Mouse (Mus musculus) T-helper 2 cell (primary cell): ENCODE measurements around the gene Klra10.
"Not testable (repeated sequence)": the region's sequence is repeated elsewhere in the genome, so short reads cannot be mapped to it uniquely, and the experiment has no call there.

ENCODE experiments used
- in situ Hi-C: fragments of 300-600 bp; cut with MboI, MseI; formaldehyde crosslinking; loops from one replicate; pipeline ENCODE4 v1.15.1; 2025; ENCODE audit warnings: high pct_unique_total_duplicates

Gene Klra10

DNA sequence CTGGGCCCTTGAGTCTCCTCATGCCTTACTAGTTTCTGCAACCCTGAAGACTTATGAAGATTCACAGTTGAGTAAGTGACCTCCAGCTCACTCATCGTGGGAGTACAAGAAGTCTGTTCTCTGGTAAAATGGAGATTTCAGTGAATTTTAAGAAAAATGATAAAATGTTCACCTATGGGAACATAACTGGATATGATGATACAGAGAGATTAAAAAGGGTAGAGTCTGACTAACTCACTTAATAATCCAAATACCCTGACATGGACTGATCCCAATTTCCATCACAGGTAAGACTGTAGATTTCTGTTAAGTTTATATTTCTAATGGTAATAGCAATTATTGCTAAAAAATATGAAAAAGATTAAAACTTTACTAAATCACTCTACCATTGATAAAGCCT lies at the start of gene Klra10:
Gene Klra10 (minus strand): TSS at position 101 of the 400 bp plus-strand sequence.
- in situ Hi-C loops = not testable (repeated sequence)

DNA sequence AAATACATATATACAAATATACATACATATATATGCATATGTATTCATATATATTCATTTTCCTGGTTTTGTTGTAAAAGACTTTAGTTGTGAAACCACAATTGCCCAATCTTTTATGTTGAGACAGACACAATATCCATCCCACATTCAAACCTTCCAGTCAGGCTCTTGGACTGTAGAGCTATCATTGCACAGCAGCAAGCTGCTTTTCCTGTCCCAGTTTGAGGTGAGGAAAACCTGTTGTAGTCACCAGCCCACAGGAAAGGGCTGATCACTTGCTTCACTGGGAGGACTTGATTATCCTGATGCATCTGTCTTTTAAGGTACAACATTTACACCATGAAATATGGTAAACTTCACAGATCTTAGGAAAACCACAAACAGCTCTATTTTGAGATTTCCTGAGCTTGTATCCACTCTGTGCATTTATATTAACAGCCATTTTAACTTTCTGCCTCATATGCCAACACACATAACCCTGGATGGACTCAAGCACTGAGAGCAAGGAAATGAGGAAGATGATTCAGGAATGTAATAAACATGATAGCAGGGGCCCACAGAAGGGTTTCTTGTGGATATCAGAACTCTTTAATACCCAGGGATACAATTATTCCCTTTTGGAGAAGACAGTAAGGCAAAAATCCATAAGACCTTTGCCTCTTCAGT lies 6.4 kb upstream of the Klra10 start:
- in situ Hi-C loops = no loop called here

DNA sequence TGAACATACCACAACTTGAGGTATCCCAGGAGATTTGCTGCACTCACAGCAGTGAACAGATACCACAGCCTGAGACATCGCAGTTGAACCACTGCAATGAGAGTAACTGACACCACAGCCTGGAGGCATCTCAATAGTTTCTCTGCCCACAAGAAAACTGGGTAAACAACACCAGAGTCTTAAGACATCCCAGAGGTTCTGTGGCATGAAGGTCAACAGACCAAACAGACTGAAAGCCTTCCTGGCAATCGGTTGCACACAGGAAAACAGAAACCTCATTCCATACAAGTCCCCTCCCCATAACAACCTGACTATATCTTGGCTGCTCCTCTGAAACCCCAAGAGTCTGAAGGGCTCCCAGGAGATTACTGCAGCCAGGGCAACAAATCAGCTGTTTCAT lies 26.4 kb downstream of the Klra10 start:
- in situ Hi-C loops = no loop called here

DNA sequence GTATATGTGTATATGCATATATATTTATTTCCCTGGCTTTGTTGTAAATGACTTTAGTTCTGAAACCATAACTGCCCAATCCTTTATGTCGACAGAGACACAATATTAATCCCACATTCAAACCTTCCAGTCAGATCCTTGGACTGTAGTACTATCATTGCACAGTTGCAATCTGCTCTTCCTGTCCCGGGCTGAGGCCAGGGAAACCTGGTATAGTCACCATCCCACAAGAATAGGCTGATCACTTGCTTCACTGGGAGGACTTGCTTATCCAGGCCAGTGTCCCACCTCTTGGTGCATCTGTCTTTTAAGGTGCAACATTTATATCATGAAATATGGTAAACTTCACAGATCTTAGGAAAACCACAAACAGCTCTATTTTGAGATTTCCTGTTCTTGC lies 44.2 kb downstream of the Klra10 start:
- in situ Hi-C loops = no loop called here

DNA sequence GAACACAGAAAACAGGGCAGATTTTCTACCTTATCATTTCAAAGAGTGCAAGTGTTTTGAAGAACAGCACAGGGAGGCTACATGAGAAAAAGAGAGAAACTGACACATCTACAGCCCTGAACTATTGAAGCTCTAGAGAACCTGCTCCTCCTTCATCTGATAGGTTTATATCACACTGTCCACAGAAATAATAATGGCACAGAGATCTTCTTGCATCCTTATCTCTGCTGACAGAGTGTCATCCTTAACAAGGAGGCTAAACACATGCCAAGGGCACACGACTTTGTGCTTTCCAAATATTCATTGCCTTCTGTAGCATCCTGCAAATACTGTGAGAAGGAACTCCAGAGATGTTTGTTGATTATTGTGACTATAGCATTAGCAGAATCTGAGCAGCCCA lies 45.1 kb downstream of the Klra10 start:
- in situ Hi-C loops = no loop called here

DNA sequence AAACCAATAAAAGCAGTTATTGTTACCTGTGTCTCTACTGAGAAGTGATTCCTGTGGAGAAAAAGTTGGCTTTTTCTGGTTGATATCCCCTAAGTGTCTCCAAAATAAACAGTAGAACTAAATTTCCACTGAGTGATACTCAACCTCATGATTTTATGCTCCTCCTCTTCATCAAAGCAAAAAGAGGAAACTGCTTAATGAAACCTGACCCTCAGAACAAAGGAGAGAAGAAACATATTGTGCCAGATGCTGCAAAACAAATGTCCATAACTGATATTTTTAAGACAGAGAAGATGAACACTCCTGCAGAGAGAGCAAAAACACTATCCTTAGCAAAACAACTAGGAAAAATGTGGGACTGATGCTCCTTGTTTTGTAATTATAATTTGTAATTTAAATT lies 48.5 kb downstream of the Klra10 start, which contains the start of gene Klra7:
Gene Klra7 (minus strand): TSS at position 101 of the 400 bp plus-strand sequence.
- in situ Hi-C loops = no loop called here
